In genomic region chr7:129662051-129662789, GRCm38 (mm10) we compare ENCODE assay signal across 16 mouse cellular contexts.
DNase-seq lines count a peak whose midpoint lies in the region; ATAC-seq and TF ChIP-seq lines count a peak whose summit lies in the region.
"Had no signal": no experiment of that assay in that cellular context is flagged by ENCODE, and none has a peak within 500 bp of the region (broad histone marks: within the 10 kb centered on the region; RNA-seq: fewer than 3 reads in every experiment).

No protein-coding gene starts in this region.

- TF ChIP-seq CTCF in testis, adult 2 months (IDR thresholded peaks at IDR 0.05; ENCODE audit: control insufficient read depth, insufficient read depth, insufficient replicate concordance, low read depth, low read length), result no peak
- no peak for TF ChIP-seq CTCF in cerebellum, adult 2 months (IDR thresholded peaks at IDR 0.05; ENCODE audit: borderline replicate concordance, insufficient read depth, low read depth, low read length)

- DNase-seq in heart, adult 8-10 months (ENCODE audit: low spot score), result peak; percentile 2
- DNase-seq in heart, adult 11 months, result no peak
- DNase-seq in kidney, postnatal 4 days, result peak; percentile 49 to 58
- DNase-seq in kidney, postnatal 14 days, result no peak
- DNase-seq in testis, postnatal 14 days (ENCODE audit: low spot score), result no peak
- DNase-seq in cerebellum, adult 2 months, result no peak
- DNase-seq: adrenal gland, postnatal 36 days; cerebellum, postnatal 14 days; left cerebral cortex, postnatal 4 days; lung, postnatal 36 days had no signal

- no peaks in the 10 kb centered on the region for H3K36me3 ChIP-seq in testis, adult 2 months (ENCODE audit: control insufficient read depth, insufficient read depth, low read length)
- H3K36me3 ChIP-seq: heart, embryonic 15.5 days; stomach, embryonic 15.5 days had no signal

- peak overlapping the region; percentile 39; the same call in 1 of the 2 replicates for H3K27ac ChIP-seq in testis, adult 2 months (ENCODE audit: control insufficient read depth, insufficient read depth, low read depth, low read length)
- no peak overlapping the region for H3K27ac ChIP-seq in cerebellum, adult 2 months (ENCODE audit: insufficient read depth, low read length)
- H3K27ac ChIP-seq: forebrain, embryonic 13.5 days; heart, embryonic 15.5 days; stomach, embryonic 15.5 days had no signal

- WGBS in cerebellum, adult 2 months, result 56% methylated on average over 16 of the region's 16 CpGs

- TF ChIP-seq POLR2A in testis, adult 2 months (IDR thresholded peaks at IDR 0.05; ENCODE audit: control insufficient read depth, low read depth, low read length), result no peak
- no peak for TF ChIP-seq POLR2A in cerebellum, adult 2 months (IDR thresholded peaks at IDR 0.05; ENCODE audit: borderline replicate concordance, insufficient read depth, low read length)

- H3K4me3 ChIP-seq in testis, adult 2 months (ENCODE audit: control insufficient read depth, low read depth, low read length), result no peak overlapping the region
- H3K4me3 ChIP-seq in cerebellum, adult 2 months (replicated peaks; ENCODE audit: insufficient read depth, low read depth, low read length), result no peak overlapping the region
- H3K4me3 ChIP-seq: forebrain, embryonic 13.5 days; heart, embryonic 15.5 days; stomach, embryonic 15.5 days had no signal

- no peaks in the 10 kb centered on the region; the same call in 1 of the 2 replicates for H3K4me1 ChIP-seq in testis, adult 2 months (ENCODE audit: control insufficient read depth, insufficient read depth, low read length)
- H3K4me1 ChIP-seq in cerebellum, adult 2 months (ENCODE audit: control insufficient read depth, insufficient read depth, low read length), result no peaks in the 10 kb centered on the region

- ATAC-seq in erythroblast, adult 5-6 weeks (replicated peaks; ENCODE audit: low FRiP score, poor library complexity, severe bottlenecking), result no peak
- ATAC-seq: forebrain, embryonic 13.5 days; Patski had no signal

- no peaks in the 10 kb centered on the region for H3K27me3 ChIP-seq in testis, adult 2 months (ENCODE audit: control insufficient read depth, insufficient read depth, low read length)
- no peaks in the 10 kb centered on the region for H3K27me3 ChIP-seq in cerebellum, adult 2 months (ENCODE audit: control insufficient read depth, insufficient read depth, low read length)
- H3K27me3 ChIP-seq: heart, embryonic 15.5 days; Patski; stomach, embryonic 15.5 days had no signal

Comparison
In these comparisons a context has a peak if more than half of its experiments do, and no peak if none do; other contexts are left out.
1. DNase-seq: peak in heart, adult 8-10 months (single experiment) and kidney, postnatal 4 days (2 of 2); none in heart, adult 11 months (single experiment), kidney, postnatal 14 days (single experiment), testis, postnatal 14 days (single experiment) and cerebellum, adult 2 months (0 of 2).